Mouse (Mus musculus) heart, postnatal 0 days (tissue): ENCODE results near the gene Serpinb9. TPM values are rescaled to one million over a fixed set of nuclear protein-coding genes. Genes with fewer than 3 reads are reported as not detected.

ENCODE experiments used
- ATAC-seq: fragments of 200-750 bp; cut with Nextera tagmentation; 2 replicates; pipeline ENCODE4 v1.8.0; 2017; ENCODE audit warnings: low read depth, moderate number of reproducible peaks, moderate library complexity; ENCODE audit not compliant: insufficient read depth
- DNase-seq: peaks from one replicate; pipeline ENCODE4 v3.0.0-alpha.2; 2016; ENCODE audit warnings: low spot score
- H3K27ac ChIP-seq: fragments of 300-500 bp; sonication (generic); 2 replicates; pipeline ENCODE4 v1.5.1; 2014; ENCODE audit warnings: low read depth, mild to moderate bottlenecking
- H3K27me3 ChIP-seq: fragments of 300-500 bp; sonication (generic); 2 replicates; pipeline ENCODE4 v1.6.1; 2014; ENCODE audit warnings: low read length, mixed read lengths; ENCODE audit not compliant: control insufficient read depth, insufficient read depth
- H3K36me3 ChIP-seq: fragments of 300-500 bp; sonication (generic); replicated peaks from 2 replicates; pipeline ENCODE4 v1.6.1; 2014; ENCODE audit warnings: low read length, mixed read lengths; ENCODE audit not compliant: control insufficient read depth, insufficient read depth
- H3K4me1 ChIP-seq: fragments of 300-500 bp; sonication (generic); 2 replicates; pipeline ENCODE4 v1.6.1; 2014; ENCODE audit warnings: antibody characterized with exemption; ENCODE audit not compliant: control insufficient read depth, insufficient read depth
- H3K4me2 ChIP-seq: fragments of 300-500 bp; sonication (generic); 2 replicates; pipeline ENCODE4 v1.6.1; 2014; ENCODE audit warnings: low read depth, mild to moderate bottlenecking, low read length, moderate library complexity
- H3K4me3 ChIP-seq: fragments of 300-500 bp; sonication (generic); 2 replicates; pipeline ENCODE4 v1.5.1; 2014; ENCODE audit warnings: low read depth, low read length
- H3K9ac ChIP-seq: fragments of 300-500 bp; sonication (generic); replicated peaks from 2 replicates; pipeline ENCODE4 v1.6.1; 2014; ENCODE audit warnings: low read depth, low read length, mixed read lengths
- H3K9me3 ChIP-seq: fragments of 300-500 bp; sonication (generic); replicated peaks from 2 replicates; pipeline ENCODE4 v1.6.1; 2016; ENCODE audit warnings: low read length; ENCODE audit not compliant: control insufficient read depth
- CTCF ChIP-seq: IDR thresholded peaks from 2 replicates; pipeline ENCODE4 v1.5.1; 2016; ENCODE audit warnings: antibody characterized with exemption, control low read depth, low read depth
- EP300 ChIP-seq: IDR thresholded peaks from 2 replicates; pipeline ENCODE4 v1.6.1; 2016; ENCODE audit warnings: antibody characterized with exemption, low read depth
- WGBS: fragments of 180-500 bp; shearing (Covaris S2); extraction: QIAGEN DNeasy Blood & Tissue Kit; methylation state at CpG from one replicate; pipeline ENCODE4 v1.1.7; 2014; 5-methylcytosine and 5-hydroxymethylcytosine counted together
- polyA plus RNA-seq: library from polyadenylated mRNA; unstranded; fragments of >200 nt; fragmentation: Nextera tagmentation; extraction: Ambion mirVana; gene quantifications from 2 replicates; pipeline ENCODE4 v1.2.1, GENCODE M21; 2015
- total RNA-seq: library from RNA; depleted of rRNA; stranded (reverse); fragments of >200 nt; gene quantifications from 2 replicates; pipeline ENCODE4 v1.2.3, GENCODE M21; 2014; ENCODE audit warnings: low replicate concordance

Serpinb9 gene
- total and polyA plus RNA-seq, 2 experiments from 2014 or later: 3.9 to 6.3 TPM

DNA sequence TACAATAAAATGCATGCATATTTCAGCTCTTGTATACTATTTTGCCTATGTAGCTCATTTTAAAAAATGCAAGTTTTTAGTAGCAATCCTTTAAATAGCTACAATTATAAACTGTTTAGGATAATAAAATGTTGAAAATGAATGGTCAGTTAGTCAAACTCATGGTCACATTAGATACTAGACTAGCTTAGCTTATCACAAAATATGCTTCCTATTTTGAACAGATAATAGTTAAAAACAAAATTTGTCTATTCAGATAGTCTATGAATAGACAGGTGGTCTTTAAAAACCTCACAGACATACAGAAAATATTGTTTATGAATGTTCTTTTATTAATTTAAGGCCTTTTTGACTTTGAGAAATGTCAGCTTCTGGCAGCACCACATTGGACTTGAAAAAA lies 16.8 kb upstream of the Serpinb9 start:
- H3K9ac ChIP-seq: no peak overlapping the region
- H3K4me1 ChIP-seq: no peaks in the 10 kb centered on the region
- no peak overlapping the region for H3K27ac ChIP-seq
- TF ChIP-seq EP300: no peak
- DNase-seq: no peak
- no peak overlapping the region for H3K4me2 ChIP-seq
- ATAC-seq: no peak
- no peaks in the 10 kb centered on the region for H3K27me3 ChIP-seq
- no peaks in the 10 kb centered on the region for H3K36me3 ChIP-seq
- H3K9me3 ChIP-seq: no peaks in the 10 kb centered on the region
- no peak overlapping the region for H3K4me3 ChIP-seq

- H3K4me2 ChIP-seq: no peak overlapping the region
- H3K27me3 ChIP-seq: no peaks in the 10 kb centered on the region
- H3K27ac ChIP-seq: no peak overlapping the region
- DNase-seq: no peak
- WGBS: 33% methylated on average over 10 of the region's 10 CpGs
- no peaks in the 10 kb centered on the region for H3K9me3 ChIP-seq
- no peaks in the 10 kb centered on the region for H3K36me3 ChIP-seq
- no peak overlapping the region for H3K4me3 ChIP-seq
- ATAC-seq: no peak; the same call in 1 of the 2 replicates
- H3K9ac ChIP-seq: no peak overlapping the region
- H3K4me1 ChIP-seq: no peaks in the 10 kb centered on the region
- TF ChIP-seq EP300 (no peak), CTCF (no peak)
Observed at GRCm38 (mm10) chr13:32993152-32993893, 9.7 kb upstream of the Serpinb9 start.

DNA sequence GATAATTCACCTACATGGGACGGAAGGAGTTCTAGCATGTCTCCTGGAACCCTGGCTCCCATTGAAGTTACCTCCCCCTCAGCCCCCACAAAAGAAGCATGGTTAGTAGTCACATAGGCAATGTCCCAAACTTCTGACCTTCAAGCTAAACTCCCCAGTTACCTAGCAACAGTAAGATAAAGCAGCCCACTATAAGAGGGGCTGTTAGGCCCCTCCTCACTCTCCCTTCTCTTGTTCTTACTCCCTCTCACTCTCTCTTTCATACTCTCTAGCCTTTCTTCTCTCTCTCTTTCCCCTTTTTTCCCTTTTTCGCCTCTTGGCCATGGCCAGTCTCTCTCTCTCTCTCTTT lies 9.2 kb upstream of the Serpinb9 start:
- WGBS: 72% methylated on average over 2 of the region's 2 CpGs
- Histone ChIP-seq H3K4me1 (no peaks in the 10 kb centered on the region), H3K36me3 (no peaks in the 10 kb centered on the region), H3K4me3 (no peak overlapping the region), H3K27ac (no peak overlapping the region), H3K4me2 (no peak overlapping the region), H3K9me3 (no peaks in the 10 kb centered on the region), H3K27me3 (no peaks in the 10 kb centered on the region), H3K9ac (no peak overlapping the region)
- DNase-seq: no peak
- TF ChIP-seq CTCF (no peak), EP300 (no peak)
- ATAC-seq: no peak

GRCm38 (mm10) chr13:32995051-32995450 lies 8.0 kb upstream of the Serpinb9 start:
- ATAC-seq (no peak), DNase-seq (no peak)
- Histone ChIP-seq H3K9ac (no peak overlapping the region), H3K27ac (no peak overlapping the region), H3K36me3 (no peaks in the 10 kb centered on the region), H3K27me3 (no peaks in the 10 kb centered on the region), H3K9me3 (no peaks in the 10 kb centered on the region), H3K4me2 (no peak overlapping the region), H3K4me1 (no peaks in the 10 kb centered on the region), H3K4me3 (no peak overlapping the region)
- TF ChIP-seq EP300: no peak
- no peak for TF ChIP-seq CTCF
- WGBS: 58% methylated on average over 4 of the region's 4 CpGs

DNA sequence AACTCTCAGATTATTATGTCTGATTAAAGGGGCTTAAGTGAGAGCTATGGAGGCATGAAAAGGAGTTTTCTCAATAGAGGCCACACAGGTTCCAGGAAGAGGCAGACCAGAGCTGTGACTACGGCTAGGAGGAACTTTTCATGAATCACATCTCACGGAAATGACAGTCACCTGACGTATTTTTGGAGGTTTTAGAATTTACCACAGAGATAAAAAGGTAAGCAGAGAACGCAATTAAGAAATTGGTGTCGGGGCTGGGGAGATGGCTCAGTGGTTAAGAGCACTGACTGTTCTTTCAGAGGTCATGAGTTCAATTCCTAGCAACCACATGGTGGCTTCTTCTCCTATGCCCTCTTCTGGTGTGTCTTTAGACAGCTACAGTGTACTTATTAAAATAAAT lies 1.7 kb upstream of the Serpinb9 start:
- Histone ChIP-seq H3K4me2 (no peak overlapping the region), H3K4me1 (peaks cover 6% of the 10 kb centered on the region; the same call in 1 of the 2 replicates), H3K27me3 (no peaks in the 10 kb centered on the region), H3K36me3 (no peaks in the 10 kb centered on the region), H3K4me3 (no peak overlapping the region), H3K9ac (no peak overlapping the region), H3K27ac (no peak overlapping the region), H3K9me3 (no peaks in the 10 kb centered on the region)
- ATAC-seq: no peak
- no peak for TF ChIP-seq EP300
- TF ChIP-seq CTCF: no peak
- DNase-seq: no peak
- WGBS: 94% methylated on average over 5 of the region's 5 CpGs
